Mouse (Mus musculus) 3T3-L1 (cell line): Measurements from ENCODE around the gene Sgk1.

Source experiments
- DNase-seq: peaks from one replicate; pipeline ENCODE4 v3.0.0-alpha.2; 2015; ENCODE audit warnings: low read depth, low spot score

Sgk1 gene

DNA sequence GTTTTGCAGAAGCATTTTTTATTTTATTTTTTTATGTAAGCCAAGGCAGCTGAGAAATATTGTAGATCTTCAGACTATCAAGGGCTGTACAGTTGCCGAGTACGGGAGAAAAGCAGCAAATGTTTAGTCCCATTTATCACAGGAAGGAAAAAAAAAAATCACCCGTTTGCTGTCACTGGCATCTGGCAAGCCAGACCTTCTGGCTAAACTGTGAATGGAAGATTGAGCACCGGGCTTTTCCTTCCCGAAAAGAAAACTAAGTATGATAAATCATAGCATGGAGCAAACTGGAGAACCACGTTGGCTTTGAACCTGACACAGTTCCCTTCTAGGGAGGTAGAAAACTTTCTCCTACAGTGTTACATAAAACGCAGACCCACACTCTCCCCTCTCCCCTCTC is 81.0 kb downstream of the Sgk1 start:
- no peak for DNase-seq

GRCm38 (mm10) chr10:21973676-21974075 is 91.7 kb downstream of the Sgk1 start:
- DNase-seq: no peak

DNA sequence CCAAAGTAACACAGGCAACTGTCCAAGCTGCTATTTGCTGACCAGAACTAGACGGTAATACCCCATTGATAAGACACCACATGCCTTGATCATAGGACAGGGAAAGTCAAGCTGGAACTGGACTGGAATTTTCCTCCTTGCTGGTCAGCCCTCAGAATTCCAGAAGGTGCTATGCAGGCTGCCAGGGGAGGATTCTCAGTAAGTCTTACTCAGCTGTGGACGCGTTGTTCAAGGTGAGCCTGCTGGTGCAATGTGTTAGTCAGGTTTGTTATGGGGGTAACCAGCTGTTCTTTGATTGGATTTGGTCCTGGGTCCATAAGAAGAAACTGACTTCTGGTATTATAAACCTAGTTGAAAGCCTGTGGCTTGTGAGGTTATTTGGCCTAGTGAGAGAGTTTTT is 92.8 kb downstream of the Sgk1 start:
- DNase-seq: no peak

DNA sequence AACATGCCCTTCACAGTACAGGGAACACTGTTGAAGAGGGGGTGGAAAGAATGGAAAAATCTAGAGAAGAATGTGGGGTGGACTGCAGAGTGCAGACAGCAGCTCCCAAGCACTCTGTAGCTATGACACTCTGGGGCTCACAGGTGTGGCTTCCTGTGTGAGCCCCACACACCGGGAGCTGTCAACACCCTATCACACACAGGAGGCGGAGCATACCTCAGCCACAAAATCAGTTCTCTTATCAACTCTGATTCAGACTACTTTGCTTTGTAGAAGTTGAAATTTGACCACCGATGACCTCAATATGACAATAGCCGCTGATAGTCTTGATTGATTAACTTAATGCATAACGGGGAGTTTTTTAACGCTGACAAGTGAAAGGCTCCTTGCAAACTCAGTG is 93.4 kb downstream of the Sgk1 start:
- DNase-seq: no peak

DNA sequence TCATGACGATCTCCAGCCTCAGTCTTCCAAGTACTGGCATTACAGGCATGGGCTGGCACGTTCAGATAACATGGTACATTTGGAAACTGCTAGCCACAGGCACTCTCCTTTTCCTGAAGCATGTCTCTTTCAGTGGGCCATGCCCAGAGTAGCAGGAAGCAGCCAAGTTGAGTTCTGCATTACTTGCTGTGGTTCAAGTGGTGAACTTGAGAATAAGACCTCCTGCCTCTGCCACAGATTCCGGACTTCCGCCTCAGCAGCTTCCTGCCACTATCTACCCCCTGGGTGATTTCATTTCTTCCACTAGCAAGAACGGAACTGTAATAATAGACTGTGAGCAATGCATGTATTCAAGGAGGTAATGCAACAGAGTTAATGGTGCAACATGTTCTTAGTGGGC is 94.3 kb downstream of the Sgk1 start:
- DNase-seq: no peak

GRCm38 (mm10) chr10:21978421-21978820 is 96.4 kb downstream of the Sgk1 start:
- no peak for DNase-seq

DNA sequence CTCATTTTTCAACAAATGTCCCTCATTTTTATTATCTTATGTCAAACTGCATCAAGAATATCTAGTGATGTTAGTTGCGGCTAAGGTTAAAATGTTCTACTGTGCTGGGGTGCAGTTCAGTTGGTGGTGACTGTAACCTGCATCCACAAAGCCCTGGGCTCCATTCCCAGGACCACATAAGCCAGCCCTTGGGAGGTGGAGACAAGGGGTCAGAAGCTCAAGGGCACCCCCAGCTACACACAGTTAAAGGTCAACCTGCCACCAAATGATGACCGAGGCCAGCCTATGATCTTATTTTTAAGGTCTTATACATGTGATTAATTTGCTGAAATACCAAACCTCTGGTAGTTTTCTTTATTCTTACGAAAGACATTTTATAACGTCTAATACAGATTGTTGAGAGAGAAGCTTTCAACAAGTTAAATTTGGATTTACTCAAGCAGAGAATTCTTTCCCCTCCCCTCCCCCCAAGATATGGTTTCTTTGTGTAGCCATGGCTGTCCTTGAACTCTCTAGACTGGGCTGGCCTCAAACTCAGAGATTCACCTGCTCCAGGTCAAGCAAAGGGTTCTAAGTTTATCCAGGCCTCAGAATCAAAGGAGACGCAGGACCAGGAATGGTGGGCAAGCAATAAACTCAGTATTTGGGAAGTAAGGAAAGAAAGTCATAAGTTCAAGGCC is 97.4 kb downstream of the Sgk1 start:
- DNase-seq: no peak

GRCm38 (mm10) chr10:21980780-21981435 is 98.9 kb downstream of the Sgk1 start:
- DNase-seq: no peak

DNA sequence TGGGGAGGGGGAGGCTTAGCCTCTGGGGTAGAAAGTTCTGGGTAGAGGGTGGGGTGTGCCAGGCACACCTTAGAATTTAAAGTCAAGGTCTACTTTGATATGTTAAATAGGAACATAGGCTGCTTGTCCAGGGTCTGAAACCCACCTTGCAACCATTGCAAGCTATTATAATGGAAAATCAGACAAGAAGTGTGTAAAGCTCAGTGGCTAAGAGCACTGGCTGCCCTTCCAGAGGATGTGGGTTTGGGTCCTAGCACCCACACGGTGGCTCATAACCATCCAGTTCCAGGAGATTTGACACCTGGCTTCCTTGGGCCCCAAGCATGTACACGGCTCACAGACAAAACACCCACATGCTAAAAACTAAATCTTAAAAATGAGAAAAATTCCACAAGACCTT is 100.3 kb downstream of the Sgk1 start:
- no peak for DNase-seq

DNA sequence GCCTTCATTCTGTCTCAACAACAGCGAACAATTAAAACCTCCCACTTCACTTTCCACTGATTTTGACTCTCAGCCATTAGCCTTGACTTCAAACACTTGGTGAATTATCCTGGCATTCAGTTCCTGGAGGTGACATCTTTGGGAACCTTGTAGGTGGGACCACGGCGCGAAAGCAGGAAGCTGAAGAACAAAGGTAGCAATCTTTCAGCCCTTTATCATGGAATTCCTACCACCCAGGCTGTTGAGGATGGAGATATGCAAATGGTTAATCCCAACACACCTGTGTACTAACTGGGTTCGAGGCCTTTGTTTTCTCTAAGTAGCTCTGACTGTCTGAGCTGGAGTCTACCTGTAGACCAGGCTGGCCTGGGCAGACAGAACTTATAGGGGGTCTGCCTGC is 106.5 kb downstream of the Sgk1 start:
- no peak for DNase-seq

- DNase-seq: peak; percentile 86
Measured at GRCm38 (mm10) chr10:21991351-21991840, 109.4 kb downstream of the Sgk1 start.

DNA sequence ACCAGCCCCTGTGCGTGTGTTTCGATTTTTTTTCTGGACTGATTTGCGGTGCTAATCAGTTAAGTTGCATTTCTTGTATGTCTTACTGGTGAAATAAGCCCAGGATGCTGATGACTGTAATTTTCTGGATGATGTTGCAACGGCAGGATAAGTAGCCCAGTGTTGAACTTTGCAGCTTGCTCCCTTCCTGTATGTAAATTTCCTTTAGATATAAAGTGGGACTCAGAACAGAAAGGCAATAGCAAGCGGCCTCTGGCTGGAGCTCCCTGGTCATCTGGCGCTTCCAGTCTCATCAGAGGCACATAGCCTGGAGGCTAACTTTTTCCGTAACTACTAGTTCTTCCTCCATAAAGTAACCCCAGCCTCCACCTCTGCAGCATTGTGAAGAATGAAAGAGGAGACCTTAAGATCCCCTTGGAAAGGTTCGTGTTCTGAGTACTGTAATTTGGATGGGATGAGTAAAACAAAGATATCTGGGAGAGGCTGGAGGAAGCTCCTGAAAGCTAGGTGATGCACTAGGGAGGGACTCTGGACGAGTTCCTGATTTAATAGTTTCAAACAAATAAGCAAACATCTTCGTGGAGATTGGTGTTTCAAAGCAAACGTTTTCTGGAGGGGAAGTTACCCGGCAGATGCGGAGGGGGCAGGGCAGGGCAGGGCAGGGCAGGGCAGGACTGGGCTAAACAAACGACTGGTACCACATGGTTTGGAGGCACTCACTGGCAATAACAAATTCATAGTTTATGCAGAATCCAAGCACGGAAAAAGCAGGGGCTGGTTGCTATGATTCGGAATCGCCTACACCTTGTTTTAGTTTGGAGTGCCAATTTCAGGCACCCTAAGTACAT is 110.2 kb downstream of the Sgk1 start:
- peak; percentile 66 for DNase-seq

DNA sequence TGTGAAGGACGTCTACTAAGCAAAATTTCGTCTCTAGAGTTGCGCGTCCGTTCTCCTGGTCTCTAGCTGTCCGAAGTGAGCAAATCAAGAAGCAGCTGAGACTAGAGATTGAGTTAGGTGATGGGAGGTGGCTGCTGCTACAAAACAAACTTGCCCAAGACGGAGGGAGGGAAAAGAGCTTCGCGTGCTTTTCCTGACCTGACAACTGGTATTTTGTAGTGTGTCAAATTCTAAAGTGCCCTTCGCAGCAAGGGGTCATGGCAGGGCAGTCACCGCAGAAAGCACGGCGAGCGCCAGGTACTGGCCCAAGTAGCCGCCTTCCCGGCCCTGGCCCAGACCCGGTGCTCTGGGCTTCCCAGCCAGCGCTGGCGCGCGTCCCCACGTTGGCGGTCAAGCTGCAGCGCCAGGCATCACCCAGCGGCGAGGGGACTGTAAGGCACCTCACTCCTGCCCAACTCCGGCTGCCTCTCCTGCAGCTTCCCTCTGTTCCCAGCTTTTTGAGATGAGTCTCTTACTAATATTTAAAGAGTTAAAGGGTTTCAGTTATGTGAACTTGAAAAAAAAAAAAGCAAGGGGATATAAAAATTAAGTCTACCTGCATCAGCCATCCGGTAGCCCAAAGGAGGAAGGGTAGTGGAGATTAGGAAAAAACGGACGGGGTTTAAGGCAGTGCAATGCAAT is 111.0 kb downstream of the Sgk1 start:
- DNase-seq: peak; percentile 89

DNA sequence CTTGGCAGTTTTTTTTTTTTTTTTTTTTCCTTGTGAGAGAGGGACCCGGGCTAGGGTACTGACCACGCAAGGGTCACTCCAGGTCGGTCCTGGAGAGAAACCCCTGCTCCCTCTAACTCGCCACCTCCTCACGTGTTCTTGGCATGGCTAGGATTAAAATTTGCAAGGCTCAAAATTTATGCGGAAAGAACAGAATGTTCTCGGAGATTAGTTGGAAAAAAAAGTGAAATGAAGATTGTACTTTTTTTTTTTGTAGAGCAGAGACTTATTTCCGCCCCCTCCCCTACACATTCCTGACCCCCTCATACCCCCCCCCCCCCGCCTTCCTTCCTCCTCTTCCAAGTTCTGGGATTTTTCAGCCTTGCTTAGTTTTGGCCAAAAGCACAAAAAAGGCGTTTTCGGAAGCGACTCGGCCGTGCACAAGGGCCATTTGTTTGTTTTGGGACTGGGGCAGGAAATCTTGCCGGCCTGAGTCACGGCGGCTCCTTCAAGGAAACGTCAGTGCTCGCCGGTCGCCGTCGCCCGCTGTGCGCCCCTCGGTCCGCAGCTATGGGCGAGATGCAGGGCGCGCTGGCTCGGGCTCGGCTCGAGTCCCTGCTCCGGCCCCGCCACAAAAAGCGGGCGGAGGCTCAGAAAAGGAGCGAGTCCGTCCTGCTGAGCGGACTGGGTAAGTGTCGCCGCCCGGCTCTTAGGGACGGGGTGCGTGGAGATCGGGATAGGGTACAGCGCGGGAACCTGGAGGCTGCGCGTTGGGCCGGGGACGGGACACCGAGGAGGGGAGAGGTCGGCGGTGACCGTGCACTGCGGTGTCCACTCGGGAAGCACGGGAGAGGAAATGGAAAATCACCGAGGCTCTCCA is 111.8 kb downstream of the Sgk1 start:
- peak; percentile 73 for DNase-seq

DNA sequence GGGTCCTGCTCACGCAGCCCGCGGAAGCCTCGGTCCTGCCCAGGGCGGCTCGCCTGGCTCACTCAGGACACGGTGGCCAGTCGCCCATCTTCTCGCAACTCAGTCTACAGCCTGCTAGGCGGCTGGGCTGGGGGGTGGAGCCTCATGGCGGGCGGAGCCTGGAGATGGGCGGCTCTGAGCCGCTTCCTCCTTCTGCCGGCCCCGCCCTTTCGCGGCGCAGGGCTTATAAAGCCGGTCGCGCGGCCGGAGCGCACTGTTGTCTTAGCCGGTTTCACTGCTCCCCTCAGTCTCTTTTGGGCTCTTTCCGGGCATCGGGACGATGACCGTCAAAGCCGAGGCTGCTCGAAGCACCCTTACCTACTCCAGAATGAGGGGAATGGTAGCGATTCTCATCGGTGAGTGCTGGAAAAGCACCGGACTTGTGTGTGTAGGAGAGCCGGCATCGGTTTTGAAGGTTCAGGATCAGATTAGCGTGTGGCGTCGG is 112.5 kb downstream of the Sgk1 start:
- DNase-seq: peak; percentile 93

DNA sequence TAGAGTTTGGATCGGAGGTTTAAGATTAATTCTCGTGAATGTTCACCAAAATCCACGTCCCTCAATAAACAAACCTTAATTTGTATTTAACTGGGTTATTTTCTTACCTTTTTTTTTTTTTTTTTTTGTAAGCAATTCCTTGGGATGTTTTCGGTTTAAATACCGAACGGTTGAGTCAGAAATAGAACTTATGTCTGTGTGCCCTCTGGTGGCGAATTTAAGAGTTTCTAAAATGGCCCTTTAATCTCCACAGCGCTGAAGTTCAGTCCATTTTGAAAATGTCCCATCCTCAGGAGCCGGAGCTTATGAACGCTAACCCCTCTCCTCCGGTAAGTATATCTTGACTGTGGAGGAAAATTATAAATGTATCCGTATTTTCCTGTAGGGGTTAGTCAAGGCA is 113.2 kb downstream of the Sgk1 start:
- DNase-seq: peak; percentile 93

DNA sequence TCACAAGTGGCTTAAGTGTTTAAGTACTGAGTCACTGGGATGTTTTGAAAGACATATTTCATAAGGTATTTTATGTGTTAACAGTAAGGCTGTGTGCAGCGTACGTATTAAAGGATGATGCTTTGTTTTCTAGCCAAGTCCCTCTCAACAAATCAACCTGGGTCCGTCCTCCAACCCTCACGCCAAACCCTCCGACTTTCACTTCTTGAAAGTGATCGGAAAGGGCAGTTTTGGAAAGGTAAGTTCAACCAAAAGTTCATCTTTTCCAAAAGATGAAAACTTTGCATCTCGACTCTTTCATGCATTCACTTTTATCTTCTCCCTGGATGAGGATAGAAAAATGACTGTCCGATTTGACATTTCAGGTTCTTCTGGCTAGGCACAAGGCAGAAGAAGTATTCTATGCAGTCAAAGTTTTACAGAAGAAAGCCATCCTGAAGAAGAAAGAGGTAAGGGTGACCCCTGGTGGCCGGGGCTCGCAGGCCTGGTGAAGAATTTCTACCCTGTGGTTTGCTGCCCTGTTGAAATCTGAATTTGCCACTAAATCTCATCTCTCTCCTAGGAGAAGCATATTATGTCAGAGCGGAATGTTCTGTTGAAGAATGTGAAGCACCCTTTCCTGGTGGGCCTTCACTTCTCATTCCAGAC is 113.8 kb downstream of the Sgk1 start:
- DNase-seq: peak; percentile 86

- no peak for DNase-seq
Measured at GRCm38 (mm10) chr10:21996660-21997447, 114.9 kb downstream of the Sgk1 start.

- DNase-seq: no peak
Measured at GRCm38 (mm10) chr10:21997550-21998204, 115.7 kb downstream of the Sgk1 start.
